Comparison of ENCODE assay signal across 8 mouse cellular contexts in genomic region chr1:136915438-136915837, GRCm38 (mm10). TPM values are rescaled to one million over a fixed set of nuclear protein-coding genes. Genes with fewer than 3 reads are reported as not detected.
DNase-seq lines count a peak whose midpoint lies in the region; ATAC-seq and TF ChIP-seq lines count a peak whose summit lies in the region.

No protein-coding gene starts in this region.

- peak; percentile 75 for TF ChIP-seq EP300 in liver, postnatal 0 days (IDR thresholded peaks at IDR 0.05; ENCODE audit: low read depth)

- TF ChIP-seq CTCF in liver, postnatal 0 days (IDR thresholded peaks at IDR 0.05; ENCODE audit: low read depth): no peak

- H3K4me3 ChIP-seq in heart, embryonic 16.5 days (ENCODE audit: low read length): peak overlapping the region; percentile 12; the same call in 1 of the 2 replicates
- no peak overlapping the region for H3K4me3 ChIP-seq in liver, postnatal 0 days (ENCODE audit: low read depth, low read length)

- 33% methylated on average over 11 of the region's 11 CpGs for WGBS in heart, embryonic 16.5 days
- 16% methylated on average over 11 of the region's 11 CpGs for WGBS in liver, postnatal 0 days (ENCODE audit: insufficient replicate concordance)

- no peaks in the 10 kb centered on the region for H3K27me3 ChIP-seq in heart, embryonic 16.5 days (ENCODE audit: control insufficient read depth, insufficient read depth, low read length)
- H3K27me3 ChIP-seq in liver, postnatal 0 days (ENCODE audit: insufficient read depth, low read length): no peaks in the 10 kb centered on the region

- peaks cover 8% of the 10 kb centered on the region for H3K4me1 ChIP-seq in heart, embryonic 16.5 days (ENCODE audit: control insufficient read depth, insufficient read depth, low read length)
- peaks cover 12% of the 10 kb centered on the region for H3K4me1 ChIP-seq in liver, postnatal 0 days (ENCODE audit: insufficient read depth)

- no peaks in the 10 kb centered on the region for H3K9me3 ChIP-seq in heart, embryonic 16.5 days (replicated peaks; ENCODE audit: control insufficient read depth, low read length)
- no peaks in the 10 kb centered on the region for H3K9me3 ChIP-seq in liver, postnatal 0 days (ENCODE audit: low read length)

- DNase-seq in kidney, adult 11 months: peak; percentile 28
- no peak for DNase-seq in kidney, adult 18-20 months
- DNase-seq in adrenal gland, postnatal 14 days: peak; percentile 36
- DNase-seq in liver, postnatal 0 days: peak; percentile 31
- DNase-seq in cerebellum, adult 18-20 months: no peak
- DNase-seq in urinary bladder, postnatal 10 days (ENCODE audit: low spot score): no peak
- DNase-seq in neural tube, embryonic 10.5 days (ENCODE audit: extremely low spot score, low spot score): no peak

- no peak overlapping the region for H3K27ac ChIP-seq in heart, embryonic 16.5 days (ENCODE audit: low read length)
- peak overlapping the region; percentile 24; the same call in 1 of the 2 replicates for H3K27ac ChIP-seq in liver, postnatal 0 days (ENCODE audit: low read depth)

- no peak overlapping the region for H3K9ac ChIP-seq in heart, embryonic 16.5 days (ENCODE audit: low read length)
- no peak overlapping the region for H3K9ac ChIP-seq in liver, postnatal 0 days (replicated peaks)

- H3K36me3 ChIP-seq in heart, embryonic 16.5 days (ENCODE audit: control insufficient read depth, insufficient read depth): no peaks in the 10 kb centered on the region
- H3K36me3 ChIP-seq in liver, postnatal 0 days (replicated peaks; ENCODE audit: insufficient read depth, low read length): no peaks in the 10 kb centered on the region

- 0 out of 2 replicates have a peak, but pooled peaks have one; percentile 52 for ATAC-seq in heart, embryonic 16.5 days (replicated peaks; ENCODE audit: extremely low read depth, insufficient read depth, low FRiP score)
- peak; percentile 65 for ATAC-seq in liver, postnatal 0 days

- H3K4me2 ChIP-seq in heart, embryonic 16.5 days (ENCODE audit: low read depth, low read length): peak overlapping the region; percentile 37; the same call in 1 of the 2 replicates
- H3K4me2 ChIP-seq in liver, postnatal 0 days (ENCODE audit: low read depth, low read length): 0 out of 2 replicates have a peak overlapping the region, but pooled peaks have one; percentile 1

RNA-seq across cellular contexts. Expression of gene Nr5a2, which starts 44.8 kb away (rescaled TPM):
- 4.0 and 8.3 TPM in 2 replicates for total RNA-seq in adrenal gland, postnatal 14 days (2021)
- polyA plus RNA-seq in heart, embryonic 16.5 days (2015; fragmentation: Nextera tagmentation; extraction: Ambion mirVana): 0.50 and 0.65 TPM in 2 replicates
- polyA plus RNA-seq in liver, postnatal 0 days (2015; fragmentation: Nextera tagmentation; extraction: Ambion mirVana): 3.1 and 3.2 TPM in 2 replicates

Comparison
In these comparisons a context has a peak if more than half of its experiments do, and no peak if none do; other contexts are left out.
1. DNase-seq: peak in kidney, adult 11 months (single experiment), adrenal gland, postnatal 14 days (single experiment) and liver, postnatal 0 days (single experiment); none in kidney, adult 18-20 months (single experiment), cerebellum, adult 18-20 months (0 of 2), urinary bladder, postnatal 10 days (single experiment) and neural tube, embryonic 10.5 days (single experiment).